Mouse (Mus musculus) testis, postnatal 14 days (tissue): Measurements from ENCODE around the gene Slc22a17.

Experiments used
- DNase-seq: peaks from one replicate; pipeline ENCODE4 v3.0.0; 2021; ENCODE audit warnings: low spot score

Slc22a17 gene

GRCm38 (mm10) chr14:54860511-54860910, 52.4 kb downstream of the Slc22a17 start:
- no peak for DNase-seq

GRCm38 (mm10) chr14:54857891-54858290, 55.0 kb downstream of the Slc22a17 start:
- DNase-seq, result no peak

GRCm38 (mm10) chr14:54856703-54857102, 56.2 kb downstream of the Slc22a17 start:
- no peak for DNase-seq
